Mouse (Mus musculus): ENCODE data around the gene Shank1. TPM values are rescaled to one million over a fixed set of nuclear protein-coding genes. Genes with fewer than 3 reads are reported as not detected.

The Shank1 gene
- polyA plus RNA-seq, 1 experiment from 2014 or later, result 1.2 TPM

- WGBS, result 12% methylated on average over 10 of the region's 10 CpGs
- no peak for ATAC-seq
- peak overlapping the region; percentile 76; the same call in 1 of the 2 replicates for H3K9ac ChIP-seq (ENCODE audit: low read depth, low read length)
These were observed 65.2 kb downstream of the Shank1 start for GRCm38 (mm10) chr7:44375207-44375606.

DNA sequence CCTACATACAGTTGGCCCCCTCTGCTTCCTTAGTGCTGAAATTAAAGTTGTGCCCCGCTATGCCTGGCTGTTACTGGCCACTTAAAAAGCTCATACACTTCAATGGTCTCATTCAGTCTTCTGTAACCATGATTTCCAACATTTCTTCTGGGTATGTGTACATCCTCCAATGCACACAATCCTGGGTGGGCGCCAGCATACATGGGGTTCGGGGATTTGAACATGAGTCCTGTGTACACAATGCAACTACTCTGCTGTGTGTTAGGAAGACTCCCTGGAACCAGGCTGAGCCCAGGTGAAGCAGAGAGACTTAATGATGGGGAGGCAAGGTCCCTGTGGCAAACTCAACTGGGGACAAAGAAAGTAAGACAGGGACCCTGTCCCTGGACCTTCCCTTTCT lies 65.7 kb downstream of the Shank1 start:
- Histone ChIP-seq H3K27ac (ENCODE audit: low read length) (no peak overlapping the region), H3K4me3 (ENCODE audit: low read length) (no peak overlapping the region), H3K9ac (ENCODE audit: low read depth, low read length) (no peak overlapping the region), H3K9me3 (ENCODE audit: control insufficient read depth, low read length) (no peaks in the 10 kb centered on the region), H3K36me3 (ENCODE audit: control insufficient read depth, insufficient read depth, low read length) (no peaks in the 10 kb centered on the region), H3K27me3 (replicated peaks; ENCODE audit: control insufficient read depth, insufficient read depth, low read length) (no peaks in the 10 kb centered on the region), H3K4me2 (ENCODE audit: low read depth, low read length) (no peak overlapping the region), H3K4me1 (ENCODE audit: control insufficient read depth, insufficient read depth, low read length) (peaks cover 3% of the 10 kb centered on the region; the same call in 1 of the 2 replicates)
- 69% methylated on average over 3 of the region's 3 CpGs for WGBS
- no peak for ATAC-seq

More at GRCm38 (mm10) chr7:44375207-44375606, 65.2 kb downstream of the Shank1 start:
- H3K4me1 ChIP-seq (ENCODE audit: control insufficient read depth, insufficient read depth, low read length), result peaks cover 3% of the 10 kb centered on the region; the same call in 1 of the 2 replicates
- no peaks in the 10 kb centered on the region for H3K36me3 ChIP-seq (ENCODE audit: control insufficient read depth, insufficient read depth, low read length)
- peak overlapping the region; percentile 83 for H3K4me2 ChIP-seq (ENCODE audit: low read depth, low read length)
- H3K27me3 ChIP-seq (replicated peaks; ENCODE audit: control insufficient read depth, insufficient read depth, low read length), result no peaks in the 10 kb centered on the region
- no peaks in the 10 kb centered on the region for H3K9me3 ChIP-seq (ENCODE audit: control insufficient read depth, low read length)
- H3K27ac ChIP-seq (ENCODE audit: low read length), result no peak overlapping the region
- H3K4me3 ChIP-seq (ENCODE audit: low read length), result peak overlapping the region; percentile 67; the same call in 1 of the 2 replicates

DNA sequence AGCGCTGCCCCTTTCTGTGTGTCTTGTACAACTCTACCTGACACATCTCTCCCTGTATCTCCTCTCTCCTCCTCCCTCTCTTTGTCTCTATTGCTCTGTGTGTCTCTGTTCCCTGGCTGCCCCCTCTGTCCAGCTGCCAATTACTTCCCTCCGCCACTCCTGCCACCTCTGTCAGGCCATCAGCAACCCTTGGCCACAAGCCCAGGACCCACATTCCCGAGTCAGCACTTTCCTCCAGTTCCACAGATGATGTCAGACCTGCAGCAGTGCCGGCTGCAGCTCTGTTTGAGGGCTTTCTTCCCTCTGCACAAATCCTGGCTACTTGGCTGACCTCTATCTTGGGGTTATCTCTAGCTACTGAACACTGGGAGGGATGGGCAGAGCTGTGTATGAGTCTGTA lies 68.2 kb downstream of the Shank1 start:
- H3K4me3 ChIP-seq (ENCODE audit: low read length), result no peak overlapping the region
- H3K27ac ChIP-seq (ENCODE audit: low read length), result no peak overlapping the region
- no peaks in the 10 kb centered on the region for H3K36me3 ChIP-seq (ENCODE audit: control insufficient read depth, insufficient read depth, low read length)
- no peak for ATAC-seq
- H3K9me3 ChIP-seq (ENCODE audit: control insufficient read depth, low read length), result no peaks in the 10 kb centered on the region
- H3K4me1 ChIP-seq (ENCODE audit: control insufficient read depth, insufficient read depth, low read length), result peaks cover 3% of the 10 kb centered on the region; the same call in 1 of the 2 replicates
- no peak overlapping the region for H3K4me2 ChIP-seq (ENCODE audit: low read depth, low read length)
- WGBS, result 37% methylated on average over 4 of the region's 4 CpGs
- H3K27me3 ChIP-seq (replicated peaks; ENCODE audit: control insufficient read depth, insufficient read depth, low read length), result peaks cover 5% of the 10 kb centered on the region; the same call in 1 of the 2 replicates
- H3K9ac ChIP-seq (ENCODE audit: low read depth, low read length), result no peak overlapping the region

- Histone ChIP-seq H3K4me1 (ENCODE audit: control insufficient read depth, insufficient read depth, low read length) (peaks cover 3% of the 10 kb centered on the region; the same call in 1 of the 2 replicates), H3K27ac (ENCODE audit: low read length) (no peak overlapping the region), H3K27me3 (replicated peaks; ENCODE audit: control insufficient read depth, insufficient read depth, low read length) (peaks cover 16% of the 10 kb centered on the region; the same call in 1 of the 2 replicates), H3K4me3 (ENCODE audit: low read length) (no peak overlapping the region), H3K9me3 (ENCODE audit: control insufficient read depth, low read length) (no peaks in the 10 kb centered on the region), H3K9ac (ENCODE audit: low read depth, low read length) (no peak overlapping the region), H3K4me2 (ENCODE audit: low read depth, low read length) (no peak overlapping the region), H3K36me3 (ENCODE audit: control insufficient read depth, insufficient read depth, low read length) (no peaks in the 10 kb centered on the region)
- 72% methylated on average over 12 of the region's 12 CpGs for WGBS
- no peak for ATAC-seq
These were observed 72.5 kb downstream of the Shank1 start for GRCm38 (mm10) chr7:44382541-44382940.

DNA sequence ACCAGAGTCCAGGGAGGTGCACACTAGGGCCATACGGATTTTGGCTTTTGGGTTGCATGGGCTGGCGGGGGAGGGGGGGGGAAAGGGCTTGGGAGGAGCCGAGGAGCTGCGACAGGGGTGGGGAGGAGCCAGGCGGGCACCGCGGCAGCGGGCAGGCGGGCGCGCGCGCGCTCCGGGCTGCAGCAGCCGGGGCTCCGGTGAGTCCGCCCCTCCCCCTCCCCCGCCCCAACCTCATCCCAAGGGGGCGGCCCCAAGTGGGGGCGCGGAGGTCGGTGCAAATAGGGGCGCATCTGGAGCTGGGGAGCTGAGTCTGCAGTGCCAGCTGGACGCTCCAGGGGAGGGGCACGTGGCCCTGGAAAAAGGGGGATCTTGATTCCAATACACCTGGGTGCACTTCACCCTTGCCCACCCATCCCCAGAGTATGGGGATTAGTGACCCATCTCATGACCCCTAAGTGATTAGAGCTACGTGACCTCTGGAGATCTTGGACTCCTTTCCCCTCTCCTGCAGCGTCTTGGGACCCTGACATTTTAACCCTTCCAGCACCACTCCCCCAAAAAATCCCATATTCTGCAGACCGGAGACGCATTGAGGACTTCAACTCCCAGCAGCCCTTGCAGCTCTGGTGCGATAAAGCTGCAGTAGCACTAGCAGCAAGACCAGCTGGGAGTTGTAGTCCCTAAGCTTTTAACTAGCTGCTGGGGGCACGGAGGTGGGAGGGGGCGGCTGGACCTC lies 74.1 kb downstream of the Shank1 start, which contains the start of gene Syt3:
Gene Syt3 (plus strand): TSS at position 123 of the 736 bp plus-strand sequence.
- no peaks in the 10 kb centered on the region for H3K36me3 ChIP-seq (ENCODE audit: control insufficient read depth, insufficient read depth, low read length)
- H3K27me3 ChIP-seq (replicated peaks; ENCODE audit: control insufficient read depth, insufficient read depth, low read length), result peaks cover 16% of the 10 kb centered on the region; the same call in 1 of the 2 replicates
- H3K9ac ChIP-seq (ENCODE audit: low read depth, low read length), result peak within 1 kb of the TSS; percentile 68
- no peaks in the 10 kb centered on the region for H3K9me3 ChIP-seq (ENCODE audit: control insufficient read depth, low read length)
- 1% methylated on average over 18 of the region's 33 CpGs for WGBS
- H3K4me1 ChIP-seq (ENCODE audit: control insufficient read depth, insufficient read depth, low read length), result peaks cover 3% of the 10 kb centered on the region; the same call in 1 of the 2 replicates
- ATAC-seq, result peak; percentile 90
- H3K4me3 ChIP-seq (ENCODE audit: low read length), result peak within 1 kb of the TSS; percentile 48
- peak within 1 kb of the TSS; percentile 88 for H3K4me2 ChIP-seq (ENCODE audit: low read depth, low read length)
- H3K27ac ChIP-seq (ENCODE audit: low read length), result no peak within 1 kb of the TSS

- peak; percentile 68 for ATAC-seq
- WGBS, result under 1% methylated on average over 17 of the region's 17 CpGs
- no peak overlapping the region for H3K27ac ChIP-seq (ENCODE audit: low read length)
- peaks cover 3% of the 10 kb centered on the region; the same call in 1 of the 2 replicates for H3K4me1 ChIP-seq (ENCODE audit: control insufficient read depth, insufficient read depth, low read length)
- peak overlapping the region; percentile 48 for H3K4me3 ChIP-seq (ENCODE audit: low read length)
- peak overlapping the region; percentile 88 for H3K4me2 ChIP-seq (ENCODE audit: low read depth, low read length)
- H3K9ac ChIP-seq (ENCODE audit: low read depth, low read length), result peak overlapping the region; percentile 68
- no peaks in the 10 kb centered on the region for H3K36me3 ChIP-seq (ENCODE audit: control insufficient read depth, insufficient read depth, low read length)
- peaks cover 16% of the 10 kb centered on the region; the same call in 1 of the 2 replicates for H3K27me3 ChIP-seq (replicated peaks; ENCODE audit: control insufficient read depth, insufficient read depth, low read length)
- H3K9me3 ChIP-seq (ENCODE audit: control insufficient read depth, low read length), result no peaks in the 10 kb centered on the region
These were observed 74.6 kb downstream of the Shank1 start for GRCm38 (mm10) chr7:44384716-44385059.

- no peak for ATAC-seq
- peak within 1 kb of the TSS; percentile 88 for H3K4me2 ChIP-seq (ENCODE audit: low read depth, low read length)
- no peaks in the 10 kb centered on the region for H3K36me3 ChIP-seq (ENCODE audit: control insufficient read depth, insufficient read depth, low read length)
- 76% methylated on average over 12 of the region's 12 CpGs for WGBS
- H3K27me3 ChIP-seq (replicated peaks; ENCODE audit: control insufficient read depth, insufficient read depth, low read length), result peaks cover 16% of the 10 kb centered on the region; the same call in 1 of the 2 replicates
- H3K9ac ChIP-seq (ENCODE audit: low read depth, low read length), result peak within 1 kb of the TSS; percentile 68
- no peaks in the 10 kb centered on the region for H3K9me3 ChIP-seq (ENCODE audit: control insufficient read depth, low read length)
- no peak within 1 kb of the TSS for H3K27ac ChIP-seq (ENCODE audit: low read length)
- H3K4me1 ChIP-seq (ENCODE audit: control insufficient read depth, insufficient read depth, low read length), result peaks cover 3% of the 10 kb centered on the region; the same call in 1 of the 2 replicates
- peak within 1 kb of the TSS; percentile 48 for H3K4me3 ChIP-seq (ENCODE audit: low read length)
These were observed 75.7 kb downstream of the Shank1 start, which contains the start of gene 1700008O03Rik for GRCm38 (mm10) chr7:44385720-44386119. Gene 1700008O03Rik, minus strand, starts transcription at chr7:44385820.

GRCm38 (mm10) chr7:44391831-44392230 lies 81.8 kb downstream of the Shank1 start:
- no peak overlapping the region for H3K27ac ChIP-seq (ENCODE audit: low read length)
- no peaks in the 10 kb centered on the region for H3K27me3 ChIP-seq (replicated peaks; ENCODE audit: control insufficient read depth, insufficient read depth, low read length)
- no peak overlapping the region for H3K4me2 ChIP-seq (ENCODE audit: low read depth, low read length)
- no peaks in the 10 kb centered on the region for H3K9me3 ChIP-seq (ENCODE audit: control insufficient read depth, low read length)
- WGBS, result 70% methylated on average over 4 of the region's 4 CpGs
- no peaks in the 10 kb centered on the region for H3K4me1 ChIP-seq (ENCODE audit: control insufficient read depth, insufficient read depth, low read length)
- no peaks in the 10 kb centered on the region for H3K36me3 ChIP-seq (ENCODE audit: control insufficient read depth, insufficient read depth, low read length)
- no peak for ATAC-seq
- H3K9ac ChIP-seq (ENCODE audit: low read depth, low read length), result no peak overlapping the region
- no peak overlapping the region for H3K4me3 ChIP-seq (ENCODE audit: low read length)

- Histone ChIP-seq H3K4me1 (ENCODE audit: control insufficient read depth, insufficient read depth, low read length) (no peaks in the 10 kb centered on the region), H3K27me3 (replicated peaks; ENCODE audit: control insufficient read depth, insufficient read depth, low read length) (no peaks in the 10 kb centered on the region), H3K9ac (ENCODE audit: low read depth, low read length) (no peak overlapping the region), H3K4me2 (ENCODE audit: low read depth, low read length) (no peak overlapping the region), H3K9me3 (ENCODE audit: control insufficient read depth, low read length) (no peaks in the 10 kb centered on the region), H3K27ac (ENCODE audit: low read length) (no peak overlapping the region), H3K36me3 (ENCODE audit: control insufficient read depth, insufficient read depth, low read length) (no peaks in the 10 kb centered on the region), H3K4me3 (ENCODE audit: low read length) (no peak overlapping the region)
- ATAC-seq, result no peak
- 81% methylated on average over 14 of the region's 14 CpGs for WGBS
These were observed 82.3 kb downstream of the Shank1 start for GRCm38 (mm10) chr7:44392341-44392740.
